Mouse (Mus musculus) spleen, postnatal 0 days (tissue): ENCODE measurements around the gene Tapbp. TPM values are rescaled to one million over a fixed set of nuclear protein-coding genes. Genes with fewer than 3 reads are reported as not detected.

Experiments
- polyA plus RNA-seq: library from polyadenylated mRNA; unstranded; fragments of >200 nt; fragmentation: Nextera tagmentation; extraction: Ambion mirVana; gene quantifications from 2 replicates; pipeline ENCODE4 v1.2.1, GENCODE M21; 2015

Tapbp gene
- polyA plus RNA-seq, result 70.3 and 83.6 TPM in 2 replicates

GRCm38 (mm10) chr17:33915671-33916250 lies at the start of gene Tapbp, which contains the start of gene Zbtb22:
Tapbp (plus strand) TSS chr17:33915899.
Zbtb22 (plus strand) TSS chr17:33915904.

DNA sequence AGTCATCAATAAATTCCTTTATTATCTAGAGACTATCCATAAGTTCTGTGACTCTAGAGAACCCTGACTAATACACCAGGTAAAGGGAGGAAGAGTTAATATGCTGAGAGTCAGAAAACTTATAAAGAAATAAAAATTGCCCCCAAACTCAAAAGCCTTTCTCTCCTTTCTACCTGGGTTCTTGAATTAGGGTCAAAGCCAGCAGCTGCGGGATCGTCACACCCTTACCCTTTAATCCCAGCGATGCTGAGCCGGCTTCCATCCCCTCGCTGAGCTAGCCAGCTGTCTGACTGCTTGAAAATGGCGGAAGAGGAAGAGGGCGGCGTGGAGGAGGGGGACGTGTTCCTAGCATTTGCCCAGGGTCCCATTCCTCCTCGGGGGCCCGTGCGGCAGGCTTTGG lies 42.2 kb upstream of the Tapbp start, which contains the start of gene Gm7029:
TSS of gene Gm7029 (plus strand) at position 301 of the 400 bp plus-strand sequence.

GRCm38 (mm10) chr17:33890533-33891059 lies 25.1 kb upstream of the Tapbp start, which contains the start of gene Kifc1:
Kifc1 (minus strand) TSS chr17:33890661.

DNA sequence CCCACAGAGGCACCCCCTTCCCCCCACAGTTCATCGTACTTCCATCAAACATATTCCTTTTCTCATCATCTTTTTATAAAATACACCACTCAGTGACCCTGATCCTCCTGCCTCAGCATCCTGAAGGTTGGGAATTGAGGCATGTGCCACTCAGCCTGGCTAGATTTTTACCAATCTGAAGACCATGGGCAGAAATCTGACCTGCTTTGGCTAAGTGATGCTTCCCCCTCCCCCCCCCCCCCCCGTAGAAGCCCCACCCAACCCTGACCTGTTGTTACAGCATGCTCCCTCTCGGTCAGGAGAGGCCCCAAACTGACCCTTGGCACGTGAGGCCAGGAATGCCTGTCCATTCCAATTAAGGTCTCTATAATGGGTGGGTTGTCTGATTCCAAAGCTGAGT lies 10.9 kb upstream of the Tapbp start, which contains the start of gene Platr17:
TSS of gene Platr17 (plus strand) at position 301 of the 400 bp plus-strand sequence.

GRCm38 (mm10) chr17:33909077-33909868 lies 6.4 kb upstream of the Tapbp start, which contains the start of gene Daxx:
Daxx (plus strand) TSS chr17:33909414.

DNA sequence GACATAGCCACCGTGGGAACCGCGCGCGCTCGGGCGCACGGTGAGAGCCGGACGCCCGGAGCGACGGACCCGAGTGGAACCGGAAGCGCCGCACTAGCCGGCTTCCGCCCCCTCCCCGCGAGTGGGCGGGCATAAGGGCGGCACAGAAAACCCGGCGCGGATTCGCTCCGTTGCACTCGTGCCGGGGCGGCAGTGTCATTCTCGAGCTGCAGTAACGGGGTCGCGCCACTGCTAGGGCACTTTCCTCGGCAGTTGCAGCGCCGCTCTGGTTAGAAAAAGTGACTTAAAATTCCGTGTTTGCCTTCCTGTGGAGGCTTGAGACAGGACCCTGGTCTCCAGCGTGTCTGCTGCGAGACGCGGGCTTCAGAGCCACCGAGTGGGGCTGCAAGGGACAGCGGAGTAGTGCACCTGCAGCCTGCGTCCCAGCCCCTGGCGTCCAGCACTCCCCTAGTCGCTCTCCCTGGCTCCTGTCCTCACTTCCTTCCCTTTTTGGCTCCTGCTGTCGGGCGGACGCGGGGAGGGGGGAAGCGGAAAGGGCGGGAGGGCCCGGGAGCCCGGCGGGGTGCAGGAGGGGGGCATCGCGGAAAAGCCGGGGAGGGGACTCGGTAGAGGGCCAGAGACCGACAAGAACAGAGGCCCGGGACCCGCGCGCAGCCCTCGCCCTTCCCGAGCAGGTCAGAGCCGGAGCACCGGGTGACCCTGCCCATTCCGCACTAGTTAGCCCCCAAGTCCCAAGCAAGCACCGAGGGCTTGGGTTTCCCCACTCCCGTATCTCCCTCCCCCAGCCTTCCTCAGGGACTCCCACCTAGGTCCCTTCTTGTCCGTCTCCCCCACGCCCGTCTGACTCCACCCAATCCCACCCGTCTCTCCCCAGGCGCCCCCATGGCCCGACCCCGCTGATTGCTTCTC lies 13.9 kb downstream of the Tapbp start, which contains the start of gene Rgl2:
TSS of gene Rgl2 (plus strand) at position 173 of the 909 bp plus-strand sequence.

GRCm38 (mm10) chr17:33940206-33940805 lies 24.6 kb downstream of the Tapbp start, which contains the start of the genes Pfdn6 and Wdr46:
Pfdn6 (minus strand) TSS chr17:33940343.
Wdr46 (plus strand) TSS chr17:33940660.

GRCm38 (mm10) chr17:33951021-33951946 lies 35.6 kb downstream of the Tapbp start, which contains the start of gene B3galt4:
B3galt4 (minus strand) TSS chr17:33951488.

GRCm38 (mm10) chr17:33955555-33956214 lies 40.0 kb downstream of the Tapbp start, which contains the start of the genes Vps52 and Rps18:
Vps52 (plus strand) TSS chr17:33955812.
Rps18 (minus strand) TSS chr17:33956001.

Other genes with a start within 250 kb of the Tapbp start
- gene Hnrnpm, start 229.0 kb upstream of the Tapbp start, polyA plus RNA-seq, result 201 and 207 TPM in 2 replicates
- 242 and 248 TPM in 2 replicates for gene March2, start 197.2 kb upstream of the Tapbp start, polyA plus RNA-seq
- 138 and 157 TPM in 2 replicates for gene Rab11b, start 155.4 kb upstream of the Tapbp start, polyA plus RNA-seq
- 37.2 and 37.6 TPM in 2 replicates for gene Angptl4, start 134.1 kb upstream of the Tapbp start, polyA plus RNA-seq
- 27.7 and 41.7 TPM in 2 replicates for gene Kank3, start 105.4 kb upstream of the Tapbp start, polyA plus RNA-seq
- 1,075 and 1,076 TPM in 2 replicates for gene Rps28, start 91.3 kb upstream of the Tapbp start, polyA plus RNA-seq
- 294 and 300 TPM in 2 replicates for gene Ndufa7, start 91.3 kb upstream of the Tapbp start, polyA plus RNA-seq
- 14.3 and 19.1 TPM in 2 replicates for gene Cd320, start 72.8 kb upstream of the Tapbp start, polyA plus RNA-seq
- not detected in 2 replicates for gene Gm7029, start 42.1 kb upstream of the Tapbp start, polyA plus RNA-seq
- gene Kifc1, start 25.2 kb upstream of the Tapbp start, polyA plus RNA-seq, result 7.4 and 8.4 TPM in 2 replicates
- gene Platr17, start 10.8 kb upstream of the Tapbp start, polyA plus RNA-seq, result 0.77 and 1.2 TPM in 2 replicates
- gene Daxx, start 6.5 kb upstream of the Tapbp start, polyA plus RNA-seq, result 27.0 and 29.1 TPM in 2 replicates
- 11.8 and 12.6 TPM in 2 replicates for gene Zbtb22, start within 50 bp of the Tapbp start, polyA plus RNA-seq
- gene Rgl2, start 13.6 kb downstream of the Tapbp start, polyA plus RNA-seq, result 16.8 and 22.9 TPM in 2 replicates
- 147 and 152 TPM in 2 replicates for gene Pfdn6, start 24.4 kb downstream of the Tapbp start, polyA plus RNA-seq
- gene Wdr46, start 24.8 kb downstream of the Tapbp start, polyA plus RNA-seq, result 20.6 and 20.9 TPM in 2 replicates
- gene B3galt4, start 35.6 kb downstream of the Tapbp start, polyA plus RNA-seq, result 3.7 and 4.2 TPM in 2 replicates
- gene Vps52, start 39.9 kb downstream of the Tapbp start, polyA plus RNA-seq, result 25.5 and 27.2 TPM in 2 replicates
- 2,156 and 2,219 TPM in 2 replicates for gene Rps18, start 40.1 kb downstream of the Tapbp start, polyA plus RNA-seq
- 186 and 228 TPM in 2 replicates for gene H2-K1, start 84.4 kb downstream of the Tapbp start, polyA plus RNA-seq
- gene Ring1, start 108.8 kb downstream of the Tapbp start, polyA plus RNA-seq, result 8.9 and 11.6 TPM in 2 replicates
- gene H2-Ke6, start 112.2 kb downstream of the Tapbp start, polyA plus RNA-seq, result 36.1 and 46.0 TPM in 2 replicates
- 58.1 and 68.4 TPM in 2 replicates for gene Slc39a7, start 115.8 kb downstream of the Tapbp start, polyA plus RNA-seq
- 26.4 and 30.3 TPM in 2 replicates for gene Rxrb, start 115.9 kb downstream of the Tapbp start, polyA plus RNA-seq
- gene Col11a2, start 123.5 kb downstream of the Tapbp start, polyA plus RNA-seq, result 0.32 and 0.93 TPM in 2 replicates
- 2.5 and 4.4 TPM in 2 replicates for gene H2-Oa, start 176.4 kb downstream of the Tapbp start, polyA plus RNA-seq
- gene H2-DMa, start 203.6 kb downstream of the Tapbp start, polyA plus RNA-seq, result 19.0 and 25.7 TPM in 2 replicates
- gene Brd2, start 206.7 kb downstream of the Tapbp start, polyA plus RNA-seq, result 56.4 and 65.3 TPM in 2 replicates
- gene H2-DMb2, start 227.4 kb downstream of the Tapbp start, polyA plus RNA-seq, result 4.8 and 5.6 TPM in 2 replicates
- 4.4 and 8.9 TPM in 2 replicates for gene H2-DMb1, start 237.2 kb downstream of the Tapbp start, polyA plus RNA-seq